ENCODE assay signal across 8 mouse cellular contexts in the genomic region with DNA sequence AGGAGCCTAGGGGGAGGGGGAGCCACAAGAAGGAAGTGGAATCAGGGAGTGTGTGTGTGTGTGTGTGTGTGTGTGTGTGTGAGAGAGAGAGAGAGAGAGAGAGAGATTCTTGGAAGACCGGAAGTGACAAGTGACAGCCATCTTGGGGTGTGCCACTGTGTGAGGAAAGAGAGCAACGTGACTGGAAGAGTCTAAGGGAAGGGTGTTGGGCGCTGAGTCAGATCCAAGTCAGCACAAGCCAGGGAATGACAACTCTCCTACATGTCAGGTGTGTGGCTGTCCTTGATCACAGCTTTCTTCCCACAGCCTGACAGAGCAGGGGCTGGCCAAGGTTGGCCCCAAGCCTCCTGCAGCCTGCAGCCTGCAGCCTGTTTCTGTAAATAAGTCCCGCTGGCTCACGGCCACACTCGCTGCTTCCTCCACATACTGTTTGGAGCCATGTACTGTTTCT. TPM values are rescaled to one million over a fixed set of nuclear protein-coding genes. Genes with fewer than 3 reads are reported as not detected.
A peak's percentile ranks its signal among the peaks of the same experiment; 100 is the strongest.
DNase-seq lines count a peak whose midpoint lies in the region; ATAC-seq and TF ChIP-seq lines count a peak whose summit lies in the region.

No protein-coding gene starts in this region.

- WGBS in kidney, embryonic 16.5 days, result 61% methylated on average over 6 of the region's 6 CpGs
- 61% methylated on average over 6 of the region's 6 CpGs for WGBS in midbrain, embryonic 14.5 days

- no peak for TF ChIP-seq CTCF in bone marrow macrophage, adult 2 months (IDR thresholded peaks at IDR 0.05; ENCODE audit: low read depth, low read length)

- H3K9ac ChIP-seq in kidney, embryonic 16.5 days (replicated peaks; ENCODE audit: low read length), result no peak overlapping the region
- H3K9ac ChIP-seq in midbrain, embryonic 14.5 days (replicated peaks; ENCODE audit: low read length), result no peak overlapping the region

- peaks cover 40% of the 10 kb centered on the region for H3K4me1 ChIP-seq in kidney, embryonic 16.5 days (ENCODE audit: insufficient read depth, low read length)
- H3K4me1 ChIP-seq in bone marrow macrophage, adult 2 months (ENCODE audit: control insufficient read depth, insufficient read depth, low read length), result peaks cover 53% of the 10 kb centered on the region
- peaks cover 14% of the 10 kb centered on the region for H3K4me1 ChIP-seq in midbrain, embryonic 14.5 days (ENCODE audit: control insufficient read depth, insufficient read depth, low read length)

- no peak for DNase-seq in kidney, adult 8-10 months
- peak; percentile 71 to 72 for DNase-seq in lung, postnatal 4 days
- DNase-seq in midbrain, embryonic 14.5 days, result no peak
- no peak for DNase-seq in ovary, postnatal 14 days (ENCODE audit: low spot score)

- H3K4me2 ChIP-seq in kidney, embryonic 16.5 days (replicated peaks; ENCODE audit: low read depth, low read length), result no peak overlapping the region
- H3K4me2 ChIP-seq in midbrain, embryonic 14.5 days (ENCODE audit: low read length), result no peak overlapping the region

- H3K27me3 ChIP-seq in kidney, embryonic 16.5 days (ENCODE audit: insufficient read depth, low read length), result peaks cover 9% of the 10 kb centered on the region
- H3K27me3 ChIP-seq in midbrain, embryonic 14.5 days (ENCODE audit: control insufficient read depth, insufficient read depth, low read length), result no peaks in the 10 kb centered on the region

- peaks cover 11% of the 10 kb centered on the region; the same call in 1 of the 2 replicates for H3K36me3 ChIP-seq in kidney, embryonic 16.5 days (ENCODE audit: insufficient read depth, low read length)
- no peaks in the 10 kb centered on the region for H3K36me3 ChIP-seq in midbrain, embryonic 14.5 days (ENCODE audit: control insufficient read depth, insufficient read depth, low read length)

- no peak overlapping the region for H3K4me3 ChIP-seq in kidney, embryonic 16.5 days (ENCODE audit: low read length)
- peak overlapping the region; percentile 38 for H3K4me3 ChIP-seq in bone marrow macrophage, adult 2 months (ENCODE audit: insufficient read depth, low read length)
- H3K4me3 ChIP-seq in midbrain, embryonic 14.5 days (replicated peaks; ENCODE audit: low read depth, low read length), result no peak overlapping the region

- TF ChIP-seq POLR2A in bone marrow macrophage, adult 2 months (IDR thresholded peaks at IDR 0.05; ENCODE audit: borderline replicate concordance, low read depth, low read length), result no peak

- ATAC-seq in kidney, embryonic 16.5 days (ENCODE audit: low FRiP score, low TSS enrichment), result no peak
- peak; percentile 12 for ATAC-seq in inflammation-experienced regulatory T-cells, adult 6 months
- no peak for ATAC-seq in erythroid progenitor cell, adult 5-6 weeks (replicated peaks; ENCODE audit: low FRiP score, poor library complexity, severe bottlenecking)
- ATAC-seq in midbrain, embryonic 14.5 days (ENCODE audit: low FRiP score, low TSS enrichment), result no peak

- 0 out of 2 replicates have a peak overlapping the region, but pooled peaks have one; percentile 36 for H3K27ac ChIP-seq in kidney, embryonic 16.5 days (ENCODE audit: low read length)
- peak overlapping the region; percentile 95 for H3K27ac ChIP-seq in bone marrow macrophage, adult 2 months (ENCODE audit: insufficient read depth, low read depth, low read length)
- H3K27ac ChIP-seq in midbrain, embryonic 14.5 days (replicated peaks; ENCODE audit: low read depth, low read length), result no peak overlapping the region

- H3K9me3 ChIP-seq in kidney, embryonic 16.5 days (ENCODE audit: low read length), result peaks cover 5% of the 10 kb centered on the region; the same call in 1 of the 2 replicates
- 0 out of 2 replicates have a peak, but pooled peaks cover 2% of the 10 kb centered on the region for H3K9me3 ChIP-seq in midbrain, embryonic 14.5 days (ENCODE audit: control insufficient read depth, low read length)

RNA-seq across cellular contexts. Expression of a gene that starts 13.1 kb away (rescaled TPM):
- 25.6 and 32.8 TPM in 2 replicates for polyA plus RNA-seq in kidney, embryonic 16.5 days (2015; fragmentation: Nextera tagmentation; extraction: Ambion mirVana)
- 40.0 and 44.7 TPM in 2 replicates for polyA plus RNA-seq in bone marrow macrophage, adult 2 months (2012; ENCODE audit: insufficient read depth, insufficient read length, missing spikeins)
- 10 to 100 TPM; 41.2 to 45.8 (median 45.8) TPM for polyA plus RNA-seq in inflammation-experienced regulatory T-cells, adult 6 months (2017; shearing (Covaris generic))
- 28.1 and 29.9 TPM in 2 replicates for total RNA-seq in erythroid progenitor cell, adult 5-6 weeks (2015; ENCODE audit: low replicate concordance)
- total RNA-seq in erythroid progenitor cell, adult 5-6 weeks (2017; ENCODE audit: low replicate concordance), result 13.9 and 34.8 TPM in 2 replicates
- polyA plus RNA-seq in midbrain, embryonic 14.5 days (2014; fragmentation: Nextera tagmentation; extraction: Ambion mirVana), result 38.3 and 47.7 TPM in 2 replicates

RNA-seq across cellular contexts. Expression of a gene that starts 19.0 kb away (rescaled TPM):
- 2.9 and 3.7 TPM in 2 replicates for polyA plus RNA-seq in kidney, embryonic 16.5 days (2015; fragmentation: Nextera tagmentation; extraction: Ambion mirVana)
- polyA plus RNA-seq in bone marrow macrophage, adult 2 months (2012; ENCODE audit: insufficient read depth, insufficient read length, missing spikeins), result 287 and 354 TPM in 2 replicates
- 1 to 10 TPM; 4.6 to 6.7 (median 5.4) TPM for polyA plus RNA-seq in inflammation-experienced regulatory T-cells, adult 6 months (2017; shearing (Covaris generic))
- 72.4 and 95.2 TPM in 2 replicates for total RNA-seq in erythroid progenitor cell, adult 5-6 weeks (2015; ENCODE audit: low replicate concordance)
- total RNA-seq in erythroid progenitor cell, adult 5-6 weeks (2017; ENCODE audit: low replicate concordance), result 15.0 and 19.8 TPM in 2 replicates
- polyA plus RNA-seq in midbrain, embryonic 14.5 days (2014; fragmentation: Nextera tagmentation; extraction: Ambion mirVana), result 0.67 and 1.1 TPM in 2 replicates

RNA-seq across cellular contexts. Expression of a gene that starts 25.2 kb away (rescaled TPM):
- 35.0 and 35.8 TPM in 2 replicates for polyA plus RNA-seq in kidney, embryonic 16.5 days (2015; fragmentation: Nextera tagmentation; extraction: Ambion mirVana)
- 18.3 and 19.2 TPM in 2 replicates for polyA plus RNA-seq in bone marrow macrophage, adult 2 months (2012; ENCODE audit: insufficient read depth, insufficient read length, missing spikeins)
- 10 to 100 TPM; 55.9 to 76.1 (median 57.2) TPM for polyA plus RNA-seq in inflammation-experienced regulatory T-cells, adult 6 months (2017; shearing (Covaris generic))
- 8.4 and 8.6 TPM in 2 replicates for total RNA-seq in erythroid progenitor cell, adult 5-6 weeks (2015; ENCODE audit: low replicate concordance)
- 2.1 and 10.1 TPM in 2 replicates for total RNA-seq in erythroid progenitor cell, adult 5-6 weeks (2017; ENCODE audit: low replicate concordance)
- polyA plus RNA-seq in midbrain, embryonic 14.5 days (2014; fragmentation: Nextera tagmentation; extraction: Ambion mirVana), result 44.3 and 47.9 TPM in 2 replicates

RNA-seq across cellular contexts. Expression of a gene that starts 30.9 kb away (rescaled TPM):
- 2.3 and 3.7 TPM in 2 replicates for polyA plus RNA-seq in kidney, embryonic 16.5 days (2015; fragmentation: Nextera tagmentation; extraction: Ambion mirVana)
- polyA plus RNA-seq in bone marrow macrophage, adult 2 months (2012; ENCODE audit: insufficient read depth, insufficient read length, missing spikeins), result 0.87 TPM in 1 of 2 replicates, not detected in the other
- 10 to 100 TPM in 2 of 3 experiments, 1 to 10 TPM in 1; 8.2 to 23.6 (median 14.4) TPM for polyA plus RNA-seq in inflammation-experienced regulatory T-cells, adult 6 months (2017; shearing (Covaris generic))
- total RNA-seq in erythroid progenitor cell, adult 5-6 weeks (2015; ENCODE audit: low replicate concordance), result not detected in 2 replicates
- 4.2 TPM in 1 of 2 replicates, not detected in the other for total RNA-seq in erythroid progenitor cell, adult 5-6 weeks (2017; ENCODE audit: low replicate concordance)
- 32.8 and 46.5 TPM in 2 replicates for polyA plus RNA-seq in midbrain, embryonic 14.5 days (2014; fragmentation: Nextera tagmentation; extraction: Ambion mirVana)

RNA-seq across cellular contexts. Expression of a gene that starts 46.9 kb away (rescaled TPM):
- 90.0 and 92.6 TPM in 2 replicates for polyA plus RNA-seq in kidney, embryonic 16.5 days (2015; fragmentation: Nextera tagmentation; extraction: Ambion mirVana)
- polyA plus RNA-seq in bone marrow macrophage, adult 2 months (2012; ENCODE audit: insufficient read depth, insufficient read length, missing spikeins), result 22.6 and 30.6 TPM in 2 replicates
- 100 to 1,000 TPM in 2 of 3 experiments, 10 to 100 TPM in 1; 65.5 to 124 (median 103) TPM for polyA plus RNA-seq in inflammation-experienced regulatory T-cells, adult 6 months (2017; shearing (Covaris generic))
- 16.2 and 23.1 TPM in 2 replicates for total RNA-seq in erythroid progenitor cell, adult 5-6 weeks (2015; ENCODE audit: low replicate concordance)
- total RNA-seq in erythroid progenitor cell, adult 5-6 weeks (2017; ENCODE audit: low replicate concordance), result 4.9 and 11.7 TPM in 2 replicates
- 38.3 and 41.3 TPM in 2 replicates for polyA plus RNA-seq in midbrain, embryonic 14.5 days (2014; fragmentation: Nextera tagmentation; extraction: Ambion mirVana)

Comparison
In these comparisons a context has a peak if more than half of its experiments do, and no peak if none do; other contexts are left out.
1. DNase-seq: peak in lung, postnatal 4 days (2 of 2); none in kidney, adult 8-10 months (0 of 2), midbrain, embryonic 14.5 days (single experiment) and ovary, postnatal 14 days (single experiment).
2. RNA of a gene that starts 19.0 kb away (polyA plus RNA-seq): 287 to 354 TPM in bone marrow macrophage, adult 2 months; 4.6 to 6.7 TPM in inflammation-experienced regulatory T-cells, adult 6 months, 2.9 to 3.7 TPM in kidney, embryonic 16.5 days and 0.67 to 1.1 TPM in midbrain, embryonic 14.5 days; every median in the first group is over 10 times any median in the second.